Mouse (Mus musculus): ENCODE results near the gene Dazap1. TPM values are rescaled to one million over a fixed set of nuclear protein-coding genes. Genes with fewer than 3 reads are reported as not detected.

The Dazap1 gene
- polyA plus RNA-seq, 1 experiment from 2014 or later: 51.0 TPM

DNA sequence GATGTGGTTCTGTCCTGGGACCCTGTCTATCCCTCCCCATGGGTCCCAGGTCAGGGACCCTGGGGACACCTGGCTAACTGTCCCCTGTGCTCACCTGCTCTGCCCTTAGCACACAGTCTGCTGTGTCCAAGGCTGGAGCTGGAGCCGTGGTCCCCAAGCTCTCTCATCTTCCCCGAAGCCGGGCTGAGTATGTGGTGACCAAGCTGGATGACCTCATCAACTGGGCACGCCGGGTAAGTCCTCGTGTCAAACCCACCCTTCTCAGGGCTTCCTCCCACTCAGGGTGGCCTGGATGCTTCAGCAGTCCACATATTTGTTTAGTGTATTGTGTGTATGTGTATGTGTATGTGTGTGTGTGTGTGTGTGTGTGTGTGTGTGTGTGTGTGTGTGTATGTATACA lies 7.7 kb upstream of the Dazap1 start:
- peaks cover 66% of the 10 kb centered on the region for H3K36me3 ChIP-seq

DNA sequence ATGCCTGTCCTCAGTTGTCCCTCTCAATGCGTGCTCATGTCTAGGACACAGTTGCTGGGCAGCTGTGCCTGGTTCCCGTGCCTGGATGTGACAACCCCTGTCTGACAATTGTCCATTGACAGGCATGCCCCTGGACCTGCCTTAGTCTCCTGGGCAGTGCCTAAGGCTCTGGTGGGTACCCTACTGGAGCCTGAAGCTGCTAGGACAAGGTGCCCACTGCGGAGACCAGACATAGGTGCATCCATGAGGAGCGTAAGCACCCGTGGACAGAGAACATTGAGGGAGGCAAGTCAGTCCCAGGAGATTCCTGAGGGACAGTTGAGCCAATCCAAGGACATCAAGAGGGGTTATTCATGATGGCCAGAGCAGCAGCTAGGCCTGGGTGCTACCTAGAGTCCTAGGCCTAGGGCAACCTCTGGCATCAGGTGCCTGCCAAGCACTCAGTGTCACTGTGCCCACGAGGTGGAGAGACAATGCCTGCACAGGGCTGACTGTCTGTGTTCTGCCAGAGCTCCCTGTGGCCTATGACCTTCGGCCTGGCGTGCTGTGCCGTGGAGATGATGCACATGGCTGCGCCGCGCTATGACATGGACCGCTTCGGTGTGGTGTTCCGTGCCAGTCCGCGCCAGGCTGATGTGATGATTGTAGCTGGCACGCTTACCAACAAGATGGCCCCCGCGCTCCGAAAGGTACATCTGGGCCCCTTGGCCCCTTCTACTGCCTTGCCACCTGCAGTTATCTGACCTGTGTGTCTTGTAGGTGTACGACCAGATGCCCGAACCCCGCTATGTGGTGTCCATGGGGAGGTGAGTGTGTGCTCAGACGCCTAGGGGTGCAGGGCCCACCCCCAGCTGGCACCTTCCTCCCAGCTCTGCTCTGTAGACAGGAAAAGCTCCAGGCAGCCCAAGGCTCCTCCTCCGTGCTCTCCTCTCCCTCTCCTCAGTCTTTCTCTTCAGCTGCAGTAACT lies 6.7 kb upstream of the Dazap1 start:
- H3K9me3 ChIP-seq: no peaks in the 10 kb centered on the region
- WGBS: 95% methylated on average over 26 of the region's 26 CpGs
- H3K27ac ChIP-seq: no peak overlapping the region
- peaks cover 53% of the 10 kb centered on the region for H3K4me1 ChIP-seq (replicated peaks)
- H3K4me3 ChIP-seq: no peak overlapping the region
- H3K27me3 ChIP-seq (ENCODE audit: insufficient read depth, poor library complexity, severe bottlenecking): no peaks in the 10 kb centered on the region
- no peak for DNase-seq (ENCODE audit: low spot score)
- H3K36me3 ChIP-seq: peaks cover 71% of the 10 kb centered on the region

More for the DNA sequence above, 7.7 kb upstream of the Dazap1 start:
- no peak for DNase-seq (ENCODE audit: low spot score)
- H3K4me3 ChIP-seq: no peak overlapping the region
- no peak overlapping the region for H3K27ac ChIP-seq
- H3K27me3 ChIP-seq (ENCODE audit: insufficient read depth, poor library complexity, severe bottlenecking): no peaks in the 10 kb centered on the region
- H3K9me3 ChIP-seq: no peaks in the 10 kb centered on the region
- peaks cover 42% of the 10 kb centered on the region for H3K4me1 ChIP-seq (replicated peaks)
- 95% methylated on average over 6 of the region's 6 CpGs for WGBS

DNA sequence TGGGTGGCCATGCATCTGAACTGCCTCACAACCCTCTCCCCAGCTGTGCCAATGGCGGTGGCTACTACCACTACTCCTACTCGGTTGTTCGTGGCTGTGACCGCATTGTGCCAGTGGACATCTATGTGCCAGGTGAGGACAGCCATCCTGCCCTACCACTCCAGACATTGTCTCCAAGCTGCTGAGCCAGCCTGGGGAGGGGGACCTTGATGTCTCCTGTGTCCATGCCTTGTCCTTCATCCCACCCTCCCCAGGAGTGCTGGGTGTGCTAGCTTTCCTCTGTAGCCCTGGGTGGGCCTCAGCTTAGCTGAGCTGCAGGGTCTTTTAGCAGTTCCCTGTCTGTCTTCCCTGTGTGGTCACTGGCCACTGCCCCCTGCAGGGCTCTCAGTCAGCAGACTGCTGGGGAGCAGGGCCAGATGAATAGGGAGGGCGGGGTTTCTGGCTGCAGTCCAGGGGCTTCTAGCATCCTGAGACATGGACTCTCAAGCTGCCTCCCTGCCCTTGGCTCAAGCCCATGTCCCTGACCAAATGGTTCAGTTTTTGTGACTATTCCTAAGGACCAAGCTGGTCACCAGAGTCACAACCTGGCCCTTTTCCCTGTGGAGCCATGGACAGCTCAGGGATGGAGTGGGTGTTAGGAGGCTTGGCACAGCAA lies 5.3 kb upstream of the Dazap1 start:
- H3K27ac ChIP-seq: 0 out of 2 replicates have a peak overlapping the region, but pooled peaks have one; percentile 42

DNA sequence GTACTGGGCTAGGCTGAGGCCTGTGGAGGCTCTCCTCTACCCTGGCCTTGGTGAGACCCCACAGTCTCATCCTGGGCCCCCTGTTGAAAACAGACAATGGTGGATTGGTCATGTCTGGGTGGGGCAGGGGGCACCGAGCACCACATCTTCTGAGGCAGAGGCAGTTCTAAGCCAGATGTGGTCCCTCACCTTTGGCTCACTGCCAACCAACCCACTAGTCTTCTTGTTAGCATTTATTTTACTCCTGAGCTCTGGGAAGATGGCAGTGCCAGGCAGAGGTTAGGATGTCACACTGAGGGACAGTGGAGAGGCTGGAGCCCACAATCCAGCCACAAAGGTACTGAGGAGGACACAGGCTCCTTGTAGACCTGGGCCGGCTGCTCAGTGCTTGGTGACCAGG lies 3.4 kb upstream of the Dazap1 start:
- H3K36me3 ChIP-seq: peaks cover 61% of the 10 kb centered on the region
- no peaks in the 10 kb centered on the region for H3K9me3 ChIP-seq
- no peaks in the 10 kb centered on the region for H3K27me3 ChIP-seq (ENCODE audit: insufficient read depth, poor library complexity, severe bottlenecking)
- H3K4me3 ChIP-seq: no peak overlapping the region; the same call in 1 of the 2 replicates
- H3K4me1 ChIP-seq (replicated peaks): peaks cover 62% of the 10 kb centered on the region
- WGBS: 88% methylated on average over 2 of the region's 2 CpGs
- H3K27ac ChIP-seq: peak overlapping the region; percentile 8; the same call in 1 of the 2 replicates
- DNase-seq (ENCODE audit: low spot score): no peak

More for the DNA sequence above, 5.3 kb upstream of the Dazap1 start:
- Histone ChIP-seq H3K27me3 (ENCODE audit: insufficient read depth, poor library complexity, severe bottlenecking) (no peaks in the 10 kb centered on the region), H3K4me3 (no peak overlapping the region), H3K4me1 (replicated peaks) (peaks cover 54% of the 10 kb centered on the region), H3K9me3 (no peaks in the 10 kb centered on the region), H3K36me3 (peaks cover 71% of the 10 kb centered on the region)
- no peak for DNase-seq (ENCODE audit: low spot score)
- 85% methylated on average over 5 of the region's 5 CpGs for WGBS

DNA sequence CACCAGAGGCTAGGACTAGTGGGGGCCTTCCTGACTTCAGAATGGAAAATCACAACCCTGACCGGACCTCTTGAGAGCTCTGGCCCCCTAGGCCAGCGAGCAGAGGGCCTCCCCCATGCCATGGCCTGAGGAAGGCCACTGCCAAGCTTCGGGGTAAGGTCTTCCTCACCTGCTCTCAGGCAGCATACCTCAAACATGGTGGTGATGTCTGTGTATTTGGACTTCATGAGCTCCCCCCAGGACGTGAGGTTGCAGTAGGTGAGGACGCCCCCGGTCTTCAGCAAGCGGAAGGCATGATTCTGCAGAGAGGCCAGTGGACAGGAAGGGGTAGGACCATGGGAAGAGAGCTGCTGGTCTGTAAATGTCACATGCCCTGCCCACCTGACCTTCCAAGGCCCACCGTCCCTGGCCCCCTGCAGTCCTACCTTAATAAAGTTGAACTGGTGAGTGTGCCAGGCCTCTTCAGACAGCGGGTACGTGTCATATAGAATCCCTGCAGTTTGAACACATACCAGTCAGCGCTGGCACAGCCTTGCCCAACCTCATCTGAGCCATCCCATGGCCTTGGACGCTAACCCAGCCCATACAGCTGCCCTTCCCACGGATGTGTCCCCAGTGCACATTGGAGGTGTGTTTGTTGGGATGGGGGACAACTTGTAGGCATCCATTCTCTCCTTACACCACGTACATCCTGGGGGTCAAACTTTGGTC lies 2.4 kb upstream of the Dazap1 start:
- Histone ChIP-seq H3K27me3 (ENCODE audit: insufficient read depth, poor library complexity, severe bottlenecking) (no peaks in the 10 kb centered on the region), H3K36me3 (peaks cover 51% of the 10 kb centered on the region), H3K9me3 (no peaks in the 10 kb centered on the region), H3K4me3 (peak overlapping the region; percentile 61; the same call in 1 of the 2 replicates), H3K4me1 (replicated peaks) (peaks cover 61% of the 10 kb centered on the region), H3K27ac (peak overlapping the region; percentile 91)
- whole genome bisulfite sequencing: 89% methylated on average over 14 of the region's 14 CpGs
- no peak for DNase-seq (ENCODE audit: low spot score)

DNA sequence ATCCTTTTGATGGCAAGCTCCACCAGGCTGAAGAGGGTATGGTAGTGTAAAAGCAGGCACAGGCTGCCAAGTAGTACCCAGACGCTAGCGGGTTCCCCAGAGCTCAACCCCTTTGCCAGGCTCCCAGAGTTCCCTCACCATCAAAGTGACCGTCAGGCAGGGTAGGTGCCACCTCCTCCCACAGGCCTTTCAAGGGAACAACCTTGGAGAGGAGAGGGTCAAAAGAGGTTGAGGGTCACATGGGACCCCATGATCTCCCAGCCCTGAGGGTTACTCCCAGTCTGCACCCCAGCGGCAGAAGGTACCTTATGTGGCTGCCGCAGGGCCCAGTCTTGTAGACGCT lies 1.9 kb upstream of the Dazap1 start:
- H3K36me3 ChIP-seq: peaks cover 46% of the 10 kb centered on the region
- peak overlapping the region; percentile 91 for H3K27ac ChIP-seq
- no peak for DNase-seq (ENCODE audit: low spot score)
- H3K4me1 ChIP-seq (replicated peaks): peaks cover 61% of the 10 kb centered on the region
- H3K4me3 ChIP-seq: peak overlapping the region; percentile 61
- WGBS: 73% methylated on average over 6 of the region's 6 CpGs
- no peaks in the 10 kb centered on the region for H3K27me3 ChIP-seq (ENCODE audit: insufficient read depth, poor library complexity, severe bottlenecking)
- no peaks in the 10 kb centered on the region for H3K9me3 ChIP-seq

DNA sequence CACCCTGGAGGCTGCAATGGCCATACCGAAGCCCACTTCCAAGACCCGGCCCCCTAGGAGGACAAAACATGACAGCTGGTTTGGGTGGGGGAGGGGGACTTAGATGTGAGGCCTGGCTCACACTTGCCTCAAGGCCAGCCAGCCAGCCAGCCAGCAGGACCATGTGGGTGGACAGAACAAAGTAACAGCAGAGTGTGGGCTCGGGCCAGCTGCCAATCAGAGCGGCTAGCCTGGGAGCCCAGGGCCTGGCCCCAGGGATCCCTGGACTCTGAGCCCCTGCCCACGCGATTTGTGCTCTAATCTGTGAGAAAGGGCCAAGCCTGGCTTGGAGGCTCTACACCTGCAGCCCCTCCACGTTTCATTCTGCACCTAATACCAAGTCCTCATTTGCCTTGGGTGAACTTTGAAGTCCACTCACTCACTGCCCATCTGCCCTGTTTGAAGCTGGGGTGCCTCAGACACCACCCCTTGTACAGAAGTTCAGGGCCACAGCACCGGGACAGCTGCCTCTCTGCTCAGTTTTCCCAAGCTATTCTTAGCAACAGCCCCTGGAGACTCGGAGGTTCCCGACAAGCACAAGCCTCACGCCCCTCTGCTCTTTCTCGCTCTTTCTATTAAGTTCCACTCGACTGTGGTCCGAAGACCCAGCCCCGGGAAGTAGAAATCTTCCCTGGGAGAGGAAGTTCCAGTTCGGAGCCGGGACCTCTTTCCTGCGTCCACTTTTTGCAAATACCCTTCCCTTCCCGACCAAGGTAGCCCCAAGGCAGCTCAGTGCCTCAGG lies 1.2 kb upstream of the Dazap1 start:
- no peaks in the 10 kb centered on the region for H3K9me3 ChIP-seq
- H3K27me3 ChIP-seq (ENCODE audit: insufficient read depth, poor library complexity, severe bottlenecking): no peaks in the 10 kb centered on the region
- 7% methylated on average over 19 of the region's 19 CpGs for WGBS
- peak overlapping the region; percentile 91 for H3K27ac ChIP-seq
- peaks cover 61% of the 10 kb centered on the region for H3K4me1 ChIP-seq (replicated peaks)
- H3K36me3 ChIP-seq: peaks cover 40% of the 10 kb centered on the region
- peak; percentile 78 for DNase-seq (ENCODE audit: low spot score)
- peak overlapping the region; percentile 61 for H3K4me3 ChIP-seq

DNA sequence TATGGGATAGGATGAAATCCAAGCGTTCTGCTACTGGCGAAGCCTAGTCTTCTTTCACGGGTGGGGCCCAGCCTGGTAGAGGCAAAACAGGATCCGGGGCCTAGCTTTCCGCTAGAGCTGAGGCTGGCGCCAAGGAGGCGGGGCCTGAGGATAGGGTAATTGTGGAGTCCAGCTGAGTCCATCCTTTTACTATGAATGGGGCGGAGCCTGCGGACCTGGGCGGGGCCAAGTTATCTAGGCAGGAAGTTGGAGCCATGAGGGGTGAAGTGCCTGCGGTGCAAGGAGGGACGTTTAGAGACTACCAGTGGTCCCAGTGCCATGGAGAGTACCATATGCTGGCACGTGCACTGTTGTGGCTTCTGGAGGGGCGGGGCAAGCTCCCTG lies 291 bp downstream of the Dazap1 start:
- H3K9me3 ChIP-seq: no peaks in the 10 kb centered on the region
- H3K27me3 ChIP-seq (ENCODE audit: insufficient read depth, poor library complexity, severe bottlenecking): no peaks in the 10 kb centered on the region
- H3K4me1 ChIP-seq (replicated peaks): peaks cover 63% of the 10 kb centered on the region
- peak; percentile 93 for DNase-seq (ENCODE audit: low spot score)
- peak overlapping the region; percentile 61 for H3K4me3 ChIP-seq
- H3K27ac ChIP-seq: peak overlapping the region; percentile 91
- peaks cover 24% of the 10 kb centered on the region for H3K36me3 ChIP-seq
- 2% methylated on average over 14 of the region's 14 CpGs for WGBS

DNA sequence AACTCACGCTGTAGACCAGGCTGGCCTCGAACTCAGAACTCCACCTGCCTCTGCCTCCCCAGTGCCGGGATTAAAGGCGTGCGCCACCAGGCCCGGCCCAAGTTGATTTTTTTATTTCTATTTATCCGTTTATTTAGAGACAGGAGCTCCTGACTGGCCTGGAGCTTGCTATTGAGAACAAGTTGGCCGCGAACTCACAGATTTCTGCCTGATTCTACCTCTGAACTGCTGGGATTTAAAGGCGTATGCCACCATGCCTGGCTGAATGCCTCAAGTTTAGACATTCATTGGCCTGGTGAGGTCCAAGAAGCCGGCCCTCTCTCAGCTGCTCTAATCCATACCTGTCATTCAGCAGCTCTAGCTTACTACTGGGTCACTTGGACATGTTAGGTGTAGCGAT lies 883 bp downstream of the Dazap1 start:
- no peak for DNase-seq (ENCODE audit: low spot score)
- peak overlapping the region; percentile 91 for H3K27ac ChIP-seq
- no peaks in the 10 kb centered on the region for H3K9me3 ChIP-seq
- H3K27me3 ChIP-seq (ENCODE audit: insufficient read depth, poor library complexity, severe bottlenecking): no peaks in the 10 kb centered on the region
- peaks cover 23% of the 10 kb centered on the region for H3K36me3 ChIP-seq
- peak overlapping the region; percentile 61 for H3K4me3 ChIP-seq
- H3K4me1 ChIP-seq (replicated peaks): peaks cover 63% of the 10 kb centered on the region
- 76% methylated on average over 12 of the region's 12 CpGs for WGBS

DNA sequence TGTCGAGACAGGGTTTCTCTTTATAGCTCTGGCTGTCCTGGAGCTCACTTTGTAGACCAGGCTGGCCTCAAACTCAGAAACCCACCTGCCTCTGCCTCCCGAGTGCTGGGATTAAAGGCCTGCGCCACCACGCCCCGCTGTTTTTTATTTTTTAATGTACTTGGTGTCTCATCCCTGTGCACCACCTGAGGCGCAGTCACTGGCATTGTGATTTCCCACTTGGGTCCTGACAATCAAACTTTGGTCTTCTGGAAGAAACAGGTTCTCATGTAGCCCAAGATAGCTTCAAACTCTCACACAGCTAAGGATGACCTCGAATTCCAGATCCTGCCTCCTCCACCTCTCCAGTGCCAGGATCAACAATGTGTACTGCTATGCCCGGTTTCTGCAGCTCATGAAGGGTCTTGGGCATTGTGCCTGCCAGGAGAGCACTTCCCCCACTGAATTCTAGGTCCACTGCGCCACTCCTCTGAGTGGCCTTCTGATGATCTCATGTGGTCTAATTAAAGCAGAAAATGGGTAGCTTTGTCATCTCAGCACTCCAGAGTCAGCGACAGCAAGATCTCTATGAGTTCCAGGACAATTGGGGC lies 1.6 kb downstream of the Dazap1 start:
- Histone ChIP-seq H3K9me3 (no peaks in the 10 kb centered on the region), H3K27me3 (ENCODE audit: insufficient read depth, poor library complexity, severe bottlenecking) (no peaks in the 10 kb centered on the region), H3K36me3 (peaks cover 24% of the 10 kb centered on the region), H3K4me3 (no peak overlapping the region), H3K27ac (no peak overlapping the region), H3K4me1 (replicated peaks) (peaks cover 69% of the 10 kb centered on the region)
- DNase-seq (ENCODE audit: low spot score): no peak
- 94% methylated on average over 10 of the region's 10 CpGs for WGBS

DNA sequence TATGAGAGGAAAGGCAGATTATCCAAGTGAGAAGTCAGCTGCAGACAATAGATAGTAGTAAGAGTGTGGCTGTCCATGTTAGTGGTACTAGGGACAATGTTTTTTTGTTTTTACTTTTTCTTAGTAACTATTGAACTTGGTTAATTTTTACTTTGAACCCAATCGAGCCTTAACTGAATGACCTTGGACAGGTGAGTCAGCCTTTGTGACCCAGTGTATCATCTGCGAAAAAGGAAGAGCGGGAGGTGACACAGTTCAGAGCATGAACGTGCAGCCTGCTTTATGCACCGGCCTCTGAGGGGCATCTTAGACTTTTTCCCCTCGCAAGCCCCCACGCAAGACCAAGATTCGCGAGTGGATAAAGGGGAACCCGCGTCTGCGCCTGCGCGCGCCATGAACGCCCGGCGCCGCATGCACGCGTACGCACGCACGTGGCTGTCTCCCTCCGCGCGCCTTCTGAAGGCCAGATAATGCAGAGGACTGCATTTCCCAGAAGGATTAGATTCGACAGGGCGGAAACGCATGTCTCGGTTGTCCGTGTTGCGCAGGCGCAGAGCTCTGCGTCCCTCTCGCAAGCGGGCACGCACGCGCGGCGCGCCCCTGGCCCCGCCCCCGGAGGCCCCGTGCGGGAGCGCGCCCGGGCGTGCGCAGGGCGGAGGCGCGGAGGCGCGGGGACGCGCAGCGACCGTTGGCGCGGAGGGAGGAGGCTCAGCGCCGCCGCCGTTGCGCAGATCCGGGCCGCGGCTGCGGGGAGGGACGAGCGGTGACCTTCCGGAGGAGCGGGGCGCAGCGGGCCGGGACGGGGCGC lies 3.3 kb downstream of the Dazap1 start:
- peak; percentile 98 for DNase-seq (ENCODE audit: low spot score)
- Histone ChIP-seq H3K9me3 (no peaks in the 10 kb centered on the region), H3K36me3 (peaks cover 25% of the 10 kb centered on the region), H3K27ac (peak overlapping the region; percentile 97), H3K4me1 (replicated peaks) (peaks cover 64% of the 10 kb centered on the region), H3K27me3 (ENCODE audit: insufficient read depth, poor library complexity, severe bottlenecking) (no peaks in the 10 kb centered on the region), H3K4me3 (peak overlapping the region; percentile 88)
- WGBS: 2% methylated on average over 81 of the region's 81 CpGs
